Mouse (Mus musculus): ENCODE data around the gene Hs6st1. TPM values are rescaled to one million over a fixed set of nuclear protein-coding genes. Genes with fewer than 3 reads are reported as not detected.

The Hs6st1 gene
- polyA plus RNA-seq, 1 experiment from 2014 or later: 9.4 TPM

- no peak overlapping the region for H3K4me3 ChIP-seq (ENCODE audit: low read depth, low read length)
- no peak for ATAC-seq
- no peak overlapping the region for H3K27ac ChIP-seq (ENCODE audit: low read length)
- H3K4me1 ChIP-seq (ENCODE audit: control insufficient read depth, insufficient read depth, low read length): no peaks in the 10 kb centered on the region
- no peak overlapping the region for H3K4me2 ChIP-seq (ENCODE audit: low read length)
- H3K9me3 ChIP-seq (replicated peaks; ENCODE audit: control insufficient read depth, low read length, poor library complexity, severe bottlenecking): no peaks in the 10 kb centered on the region
- no peaks in the 10 kb centered on the region for H3K27me3 ChIP-seq (ENCODE audit: control insufficient read depth, insufficient read depth, low read depth, low read length)
- H3K9ac ChIP-seq (ENCODE audit: low read depth, low read length): no peak overlapping the region
- WGBS: 90% methylated on average over 11 of the region's 11 CpGs
- H3K36me3 ChIP-seq (ENCODE audit: control insufficient read depth, insufficient read depth, low read length): peaks cover 28% of the 10 kb centered on the region
Observed at GRCm38 (mm10) chr1:36105917-36106706, 37.9 kb downstream of the Hs6st1 start.

- Histone ChIP-seq H3K27me3 (ENCODE audit: control insufficient read depth, insufficient read depth, low read depth, low read length) (no peaks in the 10 kb centered on the region), H3K9me3 (replicated peaks; ENCODE audit: control insufficient read depth, low read length, poor library complexity, severe bottlenecking) (no peaks in the 10 kb centered on the region), H3K27ac (ENCODE audit: low read length) (no peak overlapping the region), H3K9ac (ENCODE audit: low read depth, low read length) (no peak overlapping the region), H3K4me3 (ENCODE audit: low read depth, low read length) (no peak overlapping the region), H3K4me1 (ENCODE audit: control insufficient read depth, insufficient read depth, low read length) (no peaks in the 10 kb centered on the region), H3K36me3 (ENCODE audit: control insufficient read depth, insufficient read depth, low read length) (peaks cover 14% of the 10 kb centered on the region), H3K4me2 (ENCODE audit: low read length) (no peak overlapping the region)
- 91% methylated on average over 4 of the region's 4 CpGs for WGBS
- ATAC-seq: no peak
Observed at GRCm38 (mm10) chr1:36109987-36110386, 41.8 kb downstream of the Hs6st1 start.

- H3K27me3 ChIP-seq (ENCODE audit: control insufficient read depth, insufficient read depth, low read depth, low read length): no peaks in the 10 kb centered on the region
- 93% methylated on average over 3 of the region's 3 CpGs for WGBS
Observed at GRCm38 (mm10) chr1:36112665-36113064, 44.5 kb downstream of the Hs6st1 start.

GRCm38 (mm10) chr1:36113670-36114069, 45.5 kb downstream of the Hs6st1 start:
- H3K9ac ChIP-seq (ENCODE audit: low read depth, low read length): no peak overlapping the region
- ATAC-seq: no peak
- no peaks in the 10 kb centered on the region for H3K4me1 ChIP-seq (ENCODE audit: control insufficient read depth, insufficient read depth, low read length)
- no peaks in the 10 kb centered on the region for H3K9me3 ChIP-seq (replicated peaks; ENCODE audit: control insufficient read depth, low read length, poor library complexity, severe bottlenecking)
- no peak overlapping the region for H3K27ac ChIP-seq (ENCODE audit: low read length)
- H3K4me3 ChIP-seq (ENCODE audit: low read depth, low read length): no peak overlapping the region
- no peaks in the 10 kb centered on the region for H3K27me3 ChIP-seq (ENCODE audit: control insufficient read depth, insufficient read depth, low read depth, low read length)
- WGBS: 85% methylated on average over 8 of the region's 8 CpGs
- H3K36me3 ChIP-seq (ENCODE audit: control insufficient read depth, insufficient read depth, low read length): no peaks in the 10 kb centered on the region
- H3K4me2 ChIP-seq (ENCODE audit: low read length): no peak overlapping the region

More at GRCm38 (mm10) chr1:36112665-36113064, 44.5 kb downstream of the Hs6st1 start:
- H3K4me1 ChIP-seq (ENCODE audit: control insufficient read depth, insufficient read depth, low read length): no peaks in the 10 kb centered on the region
- no peak for ATAC-seq
- H3K9ac ChIP-seq (ENCODE audit: low read depth, low read length): no peak overlapping the region
- no peaks in the 10 kb centered on the region for H3K9me3 ChIP-seq (replicated peaks; ENCODE audit: control insufficient read depth, low read length, poor library complexity, severe bottlenecking)
- H3K4me3 ChIP-seq (ENCODE audit: low read depth, low read length): no peak overlapping the region
- no peak overlapping the region for H3K4me2 ChIP-seq (ENCODE audit: low read length)
- H3K27ac ChIP-seq (ENCODE audit: low read length): no peak overlapping the region
- H3K36me3 ChIP-seq (ENCODE audit: control insufficient read depth, insufficient read depth, low read length): no peaks in the 10 kb centered on the region

- H3K9me3 ChIP-seq (replicated peaks; ENCODE audit: control insufficient read depth, low read length, poor library complexity, severe bottlenecking): no peaks in the 10 kb centered on the region
- WGBS: 82% methylated on average over 3 of the region's 3 CpGs
- H3K9ac ChIP-seq (ENCODE audit: low read depth, low read length): no peak overlapping the region
- H3K27me3 ChIP-seq (ENCODE audit: control insufficient read depth, insufficient read depth, low read depth, low read length): no peaks in the 10 kb centered on the region
- no peaks in the 10 kb centered on the region for H3K36me3 ChIP-seq (ENCODE audit: control insufficient read depth, insufficient read depth, low read length)
- H3K4me1 ChIP-seq (ENCODE audit: control insufficient read depth, insufficient read depth, low read length): no peaks in the 10 kb centered on the region
- no peak for ATAC-seq
- H3K4me2 ChIP-seq (ENCODE audit: low read length): no peak overlapping the region
- no peak overlapping the region for H3K4me3 ChIP-seq (ENCODE audit: low read depth, low read length)
- no peak overlapping the region for H3K27ac ChIP-seq (ENCODE audit: low read length)
Observed at GRCm38 (mm10) chr1:36114844-36115243, 46.6 kb downstream of the Hs6st1 start.

- H3K4me3 ChIP-seq (ENCODE audit: low read depth, low read length): no peak overlapping the region
- no peak overlapping the region for H3K27ac ChIP-seq (ENCODE audit: low read length)
- 87% methylated on average over 5 of the region's 5 CpGs for WGBS
- no peak overlapping the region for H3K4me2 ChIP-seq (ENCODE audit: low read length)
- ATAC-seq: no peak
- H3K9me3 ChIP-seq (replicated peaks; ENCODE audit: control insufficient read depth, low read length, poor library complexity, severe bottlenecking): no peaks in the 10 kb centered on the region
- H3K9ac ChIP-seq (ENCODE audit: low read depth, low read length): no peak overlapping the region
- no peaks in the 10 kb centered on the region for H3K27me3 ChIP-seq (ENCODE audit: control insufficient read depth, insufficient read depth, low read depth, low read length)
- H3K4me1 ChIP-seq (ENCODE audit: control insufficient read depth, insufficient read depth, low read length): no peaks in the 10 kb centered on the region
- no peaks in the 10 kb centered on the region for H3K36me3 ChIP-seq (ENCODE audit: control insufficient read depth, insufficient read depth, low read length)
Observed at GRCm38 (mm10) chr1:36116488-36116887, 48.3 kb downstream of the Hs6st1 start.

- no peak overlapping the region for H3K9ac ChIP-seq (ENCODE audit: low read depth, low read length)
Observed at GRCm38 (mm10) chr1:36118061-36118685, 50.0 kb downstream of the Hs6st1 start.

GRCm38 (mm10) chr1:36118958-36119357, 50.8 kb downstream of the Hs6st1 start:
- Histone ChIP-seq H3K4me2 (ENCODE audit: low read length) (no peak overlapping the region), H3K9me3 (replicated peaks; ENCODE audit: control insufficient read depth, low read length, poor library complexity, severe bottlenecking) (no peaks in the 10 kb centered on the region), H3K36me3 (ENCODE audit: control insufficient read depth, insufficient read depth, low read length) (no peaks in the 10 kb centered on the region), H3K4me3 (ENCODE audit: low read depth, low read length) (no peak overlapping the region), H3K9ac (ENCODE audit: low read depth, low read length) (no peak overlapping the region), H3K27ac (ENCODE audit: low read length) (no peak overlapping the region), H3K27me3 (ENCODE audit: control insufficient read depth, insufficient read depth, low read depth, low read length) (no peaks in the 10 kb centered on the region), H3K4me1 (ENCODE audit: control insufficient read depth, insufficient read depth, low read length) (no peaks in the 10 kb centered on the region)
- 91% methylated on average over 3 of the region's 3 CpGs for WGBS
- no peak for ATAC-seq

More at GRCm38 (mm10) chr1:36118061-36118685, 50.0 kb downstream of the Hs6st1 start:
- no peak overlapping the region for H3K27ac ChIP-seq (ENCODE audit: low read length)
- H3K36me3 ChIP-seq (ENCODE audit: control insufficient read depth, insufficient read depth, low read length): no peaks in the 10 kb centered on the region
- no peaks in the 10 kb centered on the region for H3K9me3 ChIP-seq (replicated peaks; ENCODE audit: control insufficient read depth, low read length, poor library complexity, severe bottlenecking)
- H3K27me3 ChIP-seq (ENCODE audit: control insufficient read depth, insufficient read depth, low read depth, low read length): no peaks in the 10 kb centered on the region
- 77% methylated on average over 9 of the region's 9 CpGs for WGBS
- H3K4me1 ChIP-seq (ENCODE audit: control insufficient read depth, insufficient read depth, low read length): no peaks in the 10 kb centered on the region
- no peak overlapping the region for H3K4me3 ChIP-seq (ENCODE audit: low read depth, low read length)
- ATAC-seq: no peak
- H3K4me2 ChIP-seq (ENCODE audit: low read length): no peak overlapping the region

GRCm38 (mm10) chr1:36119426-36119825, 51.2 kb downstream of the Hs6st1 start:
- ATAC-seq: no peak
- Histone ChIP-seq H3K4me3 (ENCODE audit: low read depth, low read length) (no peak overlapping the region), H3K4me2 (ENCODE audit: low read length) (no peak overlapping the region), H3K36me3 (ENCODE audit: control insufficient read depth, insufficient read depth, low read length) (no peaks in the 10 kb centered on the region), H3K4me1 (ENCODE audit: control insufficient read depth, insufficient read depth, low read length) (no peaks in the 10 kb centered on the region), H3K27ac (ENCODE audit: low read length) (no peak overlapping the region), H3K27me3 (ENCODE audit: control insufficient read depth, insufficient read depth, low read depth, low read length) (no peaks in the 10 kb centered on the region), H3K9me3 (replicated peaks; ENCODE audit: control insufficient read depth, low read length, poor library complexity, severe bottlenecking) (no peaks in the 10 kb centered on the region), H3K9ac (ENCODE audit: low read depth, low read length) (no peak overlapping the region)
- 89% methylated on average over 4 of the region's 4 CpGs for WGBS
